Mouse (Mus musculus): ENCODE measurements around the gene Fnbp4. TPM values are rescaled to one million over a fixed set of nuclear protein-coding genes. Genes with fewer than 3 reads are reported as not detected.

The Fnbp4 gene
- polyA plus RNA-seq, 1 experiment from 2014 or later = 110 TPM

DNA sequence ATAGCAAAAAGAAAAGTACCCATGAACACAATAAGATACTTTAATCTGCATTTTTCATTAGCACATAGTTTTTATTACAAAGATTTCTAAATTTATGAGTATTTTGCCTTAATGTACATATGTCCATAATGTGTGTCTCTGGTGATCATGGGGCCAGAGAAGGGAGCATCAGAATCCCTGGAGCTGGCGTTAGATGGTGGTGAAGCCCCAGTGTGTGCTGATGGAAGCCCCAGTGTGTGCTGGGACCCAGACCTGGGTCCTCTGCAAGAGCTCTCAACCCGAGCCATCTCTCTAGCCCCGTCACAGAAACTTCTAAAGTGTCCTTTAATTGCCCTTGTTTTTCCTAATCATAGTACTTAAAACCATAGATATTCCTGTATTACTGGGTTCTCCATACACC lies 5.8 kb upstream of the Fnbp4 start:
- no peak overlapping the region for H3K4me3 ChIP-seq (ENCODE audit: low read depth, low read length)
- no peaks in the 10 kb centered on the region for H3K9me3 ChIP-seq (ENCODE audit: control insufficient read depth, low read length)
- H3K4me1 ChIP-seq (replicated peaks; ENCODE audit: control insufficient read depth, insufficient read depth, low read length) = no peaks in the 10 kb centered on the region
- DNase-seq (ENCODE audit: low spot score) (no peak), ATAC-seq (ENCODE audit: low FRiP score) (no peak)
- H3K27ac ChIP-seq (ENCODE audit: low read depth, low read length) = no peak overlapping the region
- H3K4me2 ChIP-seq (replicated peaks; ENCODE audit: low read depth, low read length) = no peak overlapping the region
- peaks cover 6% of the 10 kb centered on the region; the same call in 1 of the 2 replicates for H3K36me3 ChIP-seq (ENCODE audit: control insufficient read depth, insufficient read depth, low read length)
- 92% methylated on average over 3 of the region's 3 CpGs for WGBS
- no peak overlapping the region for H3K9ac ChIP-seq (ENCODE audit: low read depth, low read length)
- H3K27me3 ChIP-seq (ENCODE audit: control insufficient read depth, insufficient read depth, low read length) = no peaks in the 10 kb centered on the region

DNA sequence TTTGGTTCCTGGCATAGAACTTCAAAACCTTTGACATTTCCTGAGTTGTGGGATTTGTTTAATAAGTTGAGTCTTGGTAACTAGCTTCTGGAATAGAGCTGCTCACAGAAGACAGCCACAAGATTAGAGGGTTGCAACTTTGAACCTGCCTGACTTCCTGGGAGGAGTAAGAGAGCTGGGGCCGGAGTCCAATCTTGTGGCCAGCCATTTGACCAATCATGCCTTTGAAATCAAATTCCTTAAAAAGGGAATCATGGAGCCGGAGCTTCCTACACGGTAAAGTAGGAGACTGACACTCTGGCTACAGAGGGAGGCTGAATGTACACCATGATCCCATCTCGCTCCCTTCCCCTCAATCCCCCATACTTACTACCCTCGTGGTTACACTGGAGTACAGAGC lies 5.2 kb upstream of the Fnbp4 start:
- Histone ChIP-seq H3K4me2 (replicated peaks; ENCODE audit: low read depth, low read length) (no peak overlapping the region), H3K27me3 (ENCODE audit: control insufficient read depth, insufficient read depth, low read length) (no peaks in the 10 kb centered on the region), H3K9me3 (ENCODE audit: control insufficient read depth, low read length) (no peaks in the 10 kb centered on the region), H3K27ac (ENCODE audit: low read depth, low read length) (no peak overlapping the region), H3K9ac (ENCODE audit: low read depth, low read length) (no peak overlapping the region), H3K4me3 (ENCODE audit: low read depth, low read length) (no peak overlapping the region), H3K4me1 (replicated peaks; ENCODE audit: control insufficient read depth, insufficient read depth, low read length) (no peaks in the 10 kb centered on the region), H3K36me3 (ENCODE audit: control insufficient read depth, insufficient read depth, low read length) (peaks cover 6% of the 10 kb centered on the region; the same call in 1 of the 2 replicates)
- DNase-seq (ENCODE audit: low spot score) (no peak), ATAC-seq (ENCODE audit: low FRiP score) (no peak)
- 89% methylated on average over 5 of the region's 5 CpGs for WGBS

DNA sequence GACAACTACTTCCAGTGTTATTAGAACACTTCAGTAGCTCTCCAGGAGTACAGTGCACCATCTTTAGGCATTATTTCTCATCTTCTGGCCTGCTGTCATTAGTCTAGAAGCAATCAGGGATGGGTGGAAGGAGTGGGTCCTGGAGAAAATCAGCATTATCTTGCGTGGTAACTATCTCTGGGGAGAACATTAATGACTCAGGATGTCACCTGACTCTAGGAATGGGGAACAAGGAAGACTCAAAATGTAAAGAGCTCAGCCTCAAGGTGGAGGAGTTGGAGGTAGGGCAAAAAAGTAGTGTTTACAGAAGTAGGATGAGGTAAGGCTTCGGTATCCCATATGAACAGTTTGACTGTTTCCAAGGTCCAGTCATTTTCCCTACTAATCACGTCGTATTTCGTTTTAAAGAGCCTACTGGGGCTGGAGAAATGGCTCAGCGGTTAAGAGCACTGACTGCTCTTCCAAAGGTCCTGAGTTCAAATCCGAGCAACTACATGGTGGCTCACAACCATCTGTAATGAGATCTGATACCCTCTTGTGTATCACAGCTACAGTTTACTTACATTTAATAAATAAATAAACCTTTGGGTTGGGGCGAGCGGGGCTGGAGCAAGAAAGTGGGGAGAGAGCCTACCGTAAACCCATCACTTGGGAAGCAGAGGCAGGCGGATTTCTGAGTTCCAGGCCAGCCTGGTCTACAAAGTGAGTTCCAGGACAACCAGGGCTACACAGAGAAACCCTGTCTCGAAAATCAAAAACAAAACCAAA lies 701 bp upstream of the Fnbp4 start:
- Histone ChIP-seq H3K27ac (ENCODE audit: low read depth, low read length) (peak overlapping the region; percentile 95), H3K9ac (ENCODE audit: low read depth, low read length) (peak overlapping the region; percentile 55), H3K4me1 (replicated peaks; ENCODE audit: control insufficient read depth, insufficient read depth, low read length) (peaks cover 3% of the 10 kb centered on the region; the same call in 1 of the 2 replicates), H3K36me3 (ENCODE audit: control insufficient read depth, insufficient read depth, low read length) (no peaks in the 10 kb centered on the region), H3K27me3 (ENCODE audit: control insufficient read depth, insufficient read depth, low read length) (no peaks in the 10 kb centered on the region), H3K4me2 (replicated peaks; ENCODE audit: low read depth, low read length) (peak overlapping the region; percentile 42), H3K9me3 (ENCODE audit: control insufficient read depth, low read length) (no peaks in the 10 kb centered on the region), H3K4me3 (ENCODE audit: low read depth, low read length) (peak overlapping the region; percentile 93)
- DNase-seq (ENCODE audit: low spot score) (peak; percentile 36), ATAC-seq (ENCODE audit: low FRiP score) (peak; percentile 17; the same call in 1 of the 2 replicates)
- 60% methylated on average over 12 of the region's 12 CpGs for WGBS

DNA sequence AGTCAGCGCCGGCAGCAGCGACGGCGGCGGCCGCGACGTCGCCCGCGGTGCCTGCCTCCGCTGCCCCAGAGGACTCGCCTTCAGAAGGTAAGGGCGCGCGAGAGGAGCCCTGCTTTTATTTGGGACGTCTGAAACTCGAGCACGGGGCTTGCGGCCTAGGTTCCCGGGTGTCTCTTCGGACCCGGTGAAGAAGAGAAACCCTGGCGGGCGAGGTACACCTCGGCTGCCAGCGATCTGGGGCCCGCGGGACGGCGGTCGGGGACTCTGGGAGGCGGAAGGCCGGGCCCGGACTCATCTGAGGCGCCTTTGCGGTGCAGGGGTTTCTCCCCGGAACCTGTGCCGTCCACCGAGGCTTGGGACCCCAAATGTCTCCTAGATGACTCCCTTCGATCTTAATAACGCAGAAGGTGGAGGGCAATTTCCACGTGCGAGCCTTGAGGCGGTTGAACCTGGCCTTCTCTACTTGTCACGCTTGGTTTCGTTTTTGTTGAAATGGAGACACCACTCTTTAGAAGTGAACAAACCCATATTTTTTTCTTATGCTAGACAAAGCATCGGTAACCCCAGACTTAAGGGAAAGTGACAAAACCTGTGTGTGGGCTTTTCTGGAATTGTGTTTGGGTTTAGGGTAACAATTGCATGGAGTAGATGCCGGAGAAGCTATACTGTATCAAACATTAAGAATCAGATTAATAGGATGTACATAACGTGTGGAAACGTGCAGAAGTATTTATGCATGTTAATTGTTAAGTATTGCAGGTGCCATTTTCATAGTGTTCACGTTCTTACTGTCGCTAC lies 769 bp downstream of the Fnbp4 start:
- peak overlapping the region; percentile 93 for H3K4me3 ChIP-seq (ENCODE audit: low read depth, low read length)
- DNase-seq (ENCODE audit: low spot score) = no peak
- ATAC-seq (ENCODE audit: low FRiP score) = peak; percentile 61; the same call in 1 of the 2 replicates
- H3K4me1 ChIP-seq (replicated peaks; ENCODE audit: control insufficient read depth, insufficient read depth, low read length) = peaks cover 3% of the 10 kb centered on the region; the same call in 1 of the 2 replicates
- H3K9me3 ChIP-seq (ENCODE audit: control insufficient read depth, low read length) = no peaks in the 10 kb centered on the region
- 0 out of 2 replicates have a peak, but pooled peaks cover 3% of the 10 kb centered on the region for H3K36me3 ChIP-seq (ENCODE audit: control insufficient read depth, insufficient read depth, low read length)
- H3K27ac ChIP-seq (ENCODE audit: low read depth, low read length) = peak overlapping the region; percentile 95
- peak overlapping the region; percentile 78 for H3K4me2 ChIP-seq (replicated peaks; ENCODE audit: low read depth, low read length)
- WGBS = under 1% methylated on average over 54 of the region's 54 CpGs
- H3K9ac ChIP-seq (ENCODE audit: low read depth, low read length) = peak overlapping the region; percentile 98
- H3K27me3 ChIP-seq (ENCODE audit: control insufficient read depth, insufficient read depth, low read length) = no peaks in the 10 kb centered on the region

DNA sequence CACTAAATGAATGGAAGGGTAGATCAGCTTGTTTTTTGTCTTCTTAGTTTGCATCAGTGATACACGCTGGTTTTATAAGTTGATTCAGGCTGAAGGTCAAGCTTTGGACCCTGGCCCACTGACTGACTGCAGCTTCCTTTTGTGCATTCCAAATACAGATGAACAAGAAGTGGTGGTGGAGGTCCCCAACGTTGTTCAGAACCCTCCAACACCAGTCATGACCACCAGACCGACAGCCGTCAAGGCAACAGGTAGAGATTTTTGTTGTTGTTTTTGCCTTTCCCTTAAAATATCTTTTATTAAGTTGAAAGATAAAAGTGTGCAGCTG lies 1.3 kb downstream of the Fnbp4 start:
- Histone ChIP-seq H3K27ac (ENCODE audit: low read depth, low read length) (no peak overlapping the region), H3K4me3 (ENCODE audit: low read depth, low read length) (peak overlapping the region; percentile 93), H3K27me3 (ENCODE audit: control insufficient read depth, insufficient read depth, low read length) (no peaks in the 10 kb centered on the region), H3K4me1 (replicated peaks; ENCODE audit: control insufficient read depth, insufficient read depth, low read length) (peaks cover 3% of the 10 kb centered on the region; the same call in 1 of the 2 replicates), H3K36me3 (ENCODE audit: control insufficient read depth, insufficient read depth, low read length) (0 out of 2 replicates have a peak, but pooled peaks cover 8% of the 10 kb centered on the region), H3K4me2 (replicated peaks; ENCODE audit: low read depth, low read length) (peak overlapping the region; percentile 78), H3K9me3 (ENCODE audit: control insufficient read depth, low read length) (no peaks in the 10 kb centered on the region), H3K9ac (ENCODE audit: low read depth, low read length) (peak overlapping the region; percentile 98)
- DNase-seq (ENCODE audit: low spot score) (peak; percentile 30), ATAC-seq (ENCODE audit: low FRiP score) (no peak)
- WGBS = 21% methylated on average over 4 of the region's 4 CpGs

DNA sequence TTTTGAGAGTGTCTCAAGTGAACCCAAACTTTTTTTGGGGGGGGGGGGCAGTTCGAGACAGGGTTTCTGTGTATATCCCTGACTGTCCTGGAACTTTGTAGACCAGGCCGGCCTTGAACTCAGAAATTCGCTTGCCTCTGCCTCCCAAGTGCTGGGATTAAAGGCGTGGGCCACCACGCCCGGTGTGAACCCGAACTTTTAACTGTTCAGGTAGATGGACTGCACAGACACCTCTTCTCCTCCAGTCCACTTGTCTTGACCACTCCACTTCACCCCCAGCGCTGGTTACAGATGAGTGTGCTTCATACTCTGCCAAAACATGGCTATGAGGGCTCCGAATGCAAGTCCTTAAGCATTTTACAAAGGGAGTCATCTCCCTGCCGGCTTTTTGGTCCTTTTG lies 2.0 kb downstream of the Fnbp4 start:
- WGBS = 97% methylated on average over 10 of the region's 10 CpGs
- Histone ChIP-seq H3K9ac (ENCODE audit: low read depth, low read length) (no peak overlapping the region), H3K27me3 (ENCODE audit: control insufficient read depth, insufficient read depth, low read length) (no peaks in the 10 kb centered on the region), H3K4me2 (replicated peaks; ENCODE audit: low read depth, low read length) (peak overlapping the region; percentile 78), H3K4me1 (replicated peaks; ENCODE audit: control insufficient read depth, insufficient read depth, low read length) (peaks cover 3% of the 10 kb centered on the region; the same call in 1 of the 2 replicates), H3K36me3 (ENCODE audit: control insufficient read depth, insufficient read depth, low read length) (0 out of 2 replicates have a peak, but pooled peaks cover 8% of the 10 kb centered on the region), H3K9me3 (ENCODE audit: control insufficient read depth, low read length) (no peaks in the 10 kb centered on the region), H3K4me3 (ENCODE audit: low read depth, low read length) (peak overlapping the region; percentile 93), H3K27ac (ENCODE audit: low read depth, low read length) (no peak overlapping the region)
- ATAC-seq (ENCODE audit: low FRiP score) (no peak), DNase-seq (ENCODE audit: low spot score) (no peak)

DNA sequence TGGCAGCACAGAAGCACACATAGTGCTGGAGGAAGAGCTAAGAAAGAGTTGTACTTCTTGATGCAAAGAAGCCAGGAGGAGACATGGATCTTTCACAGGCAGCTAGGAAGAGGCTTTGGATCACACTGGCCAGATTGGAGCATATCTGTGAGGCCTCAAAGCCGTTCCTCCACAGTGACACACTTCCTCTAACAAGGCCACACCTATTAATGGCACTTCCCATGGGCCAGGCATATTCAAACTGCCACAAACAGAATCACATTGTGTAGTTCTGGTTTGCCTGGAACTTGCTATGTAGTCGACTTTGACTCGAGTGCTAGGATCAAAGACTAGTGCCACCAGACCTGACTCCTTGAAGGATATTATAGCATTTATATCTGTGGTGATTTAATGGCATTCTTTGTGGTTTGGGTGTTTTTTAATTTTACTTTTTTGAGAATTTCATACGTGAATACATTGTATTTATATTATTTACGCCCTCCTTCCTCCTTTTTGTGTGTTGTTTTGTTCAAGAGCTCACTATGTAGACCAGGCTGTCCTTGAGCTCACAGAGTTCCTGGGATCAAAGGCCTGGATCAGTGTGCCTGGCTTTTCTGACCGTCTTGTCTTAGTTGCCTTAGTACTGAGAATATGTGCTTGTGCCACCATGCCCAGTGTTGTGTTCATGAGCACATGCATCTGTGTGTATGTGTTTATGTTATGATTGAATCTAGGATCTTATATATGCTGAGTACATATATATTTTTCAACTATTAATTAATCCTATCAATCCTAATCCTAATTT lies 4.7 kb downstream of the Fnbp4 start:
- Histone ChIP-seq H3K4me1 (replicated peaks; ENCODE audit: control insufficient read depth, insufficient read depth, low read length) (peaks cover 3% of the 10 kb centered on the region; the same call in 1 of the 2 replicates), H3K27me3 (ENCODE audit: control insufficient read depth, insufficient read depth, low read length) (no peaks in the 10 kb centered on the region), H3K9me3 (ENCODE audit: control insufficient read depth, low read length) (no peaks in the 10 kb centered on the region), H3K4me2 (replicated peaks; ENCODE audit: low read depth, low read length) (no peak overlapping the region), H3K36me3 (ENCODE audit: control insufficient read depth, insufficient read depth, low read length) (0 out of 2 replicates have a peak, but pooled peaks cover 8% of the 10 kb centered on the region), H3K27ac (ENCODE audit: low read depth, low read length) (no peak overlapping the region), H3K4me3 (ENCODE audit: low read depth, low read length) (no peak overlapping the region), H3K9ac (ENCODE audit: low read depth, low read length) (no peak overlapping the region)
- DNase-seq (ENCODE audit: low spot score) (no peak), ATAC-seq (ENCODE audit: low FRiP score) (no peak)
- 86% methylated on average over 6 of the region's 6 CpGs for WGBS

DNA sequence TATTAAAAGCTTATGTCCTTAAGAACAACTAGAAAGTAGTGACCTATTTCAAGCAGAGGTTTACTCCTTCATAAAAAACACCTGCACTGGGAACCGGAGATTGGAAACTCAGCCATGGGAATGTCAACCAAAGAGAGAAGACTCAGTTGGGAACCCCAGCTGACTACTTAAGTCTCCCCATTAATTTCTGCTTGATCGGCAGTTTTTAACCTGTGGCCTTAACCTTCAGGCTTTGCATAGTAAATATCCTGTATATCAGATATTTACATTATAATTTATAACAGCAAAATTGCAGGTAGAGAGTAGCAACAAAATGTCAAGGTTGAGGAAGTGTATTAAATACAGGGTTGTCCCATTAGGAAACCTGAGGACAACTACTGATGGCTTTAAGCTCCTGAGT lies 8.4 kb downstream of the Fnbp4 start:
- WGBS = 93% methylated on average over 2 of the region's 2 CpGs
- Histone ChIP-seq H3K4me2 (replicated peaks; ENCODE audit: low read depth, low read length) (no peak overlapping the region), H3K27ac (ENCODE audit: low read depth, low read length) (no peak overlapping the region)

More for the DNA sequence above, 8.4 kb downstream of the Fnbp4 start:
- no peaks in the 10 kb centered on the region for H3K4me1 ChIP-seq (replicated peaks; ENCODE audit: control insufficient read depth, insufficient read depth, low read length)
- H3K9ac ChIP-seq (ENCODE audit: low read depth, low read length) = no peak overlapping the region
- H3K4me3 ChIP-seq (ENCODE audit: low read depth, low read length) = no peak overlapping the region
- H3K27me3 ChIP-seq (ENCODE audit: control insufficient read depth, insufficient read depth, low read length) = no peaks in the 10 kb centered on the region
- DNase-seq (ENCODE audit: low spot score) (no peak), ATAC-seq (ENCODE audit: low FRiP score) (no peak)
- no peaks in the 10 kb centered on the region for H3K9me3 ChIP-seq (ENCODE audit: control insufficient read depth, low read length)
- H3K36me3 ChIP-seq (ENCODE audit: control insufficient read depth, insufficient read depth, low read length) = 0 out of 2 replicates have a peak, but pooled peaks cover 8% of the 10 kb centered on the region

Measured in hindbrain, embryonic 11.5 days (tissue).